Mouse (Mus musculus) intestine, embryonic 16.5 days (tissue): ENCODE measurements at regions not wholly inside any gene's neighbourhood (a gene's known extent, or its start where the extent isn't known, plus 50 kb on each side); places are given as distances from the start of the nearest gene placed in this dataset.

Experiments
- ATAC-seq: fragments of 200-750 bp; cut with Nextera tagmentation; 2 replicates; pipeline ENCODE4 v1.8.0; 2017; ENCODE audit warnings: moderate TSS enrichment, moderate library complexity
- H3K27ac ChIP-seq: fragments of 300-500 bp; sonication (generic); 2 replicates; pipeline ENCODE4 v1.5.1; 2014; ENCODE audit warnings: mild to moderate bottlenecking, low read length
- H3K27me3 ChIP-seq: fragments of 300-500 bp; sonication (generic); replicated peaks from 2 replicates; pipeline ENCODE4 v1.6.1; 2014; ENCODE audit warnings: low read length, control low read depth, mixed read lengths; ENCODE audit not compliant: control insufficient read depth, insufficient read depth
- H3K36me3 ChIP-seq: fragments of 300-500 bp; sonication (generic); 2 replicates; pipeline ENCODE4 v1.6.1; 2014; ENCODE audit warnings: low read length, control low read depth; ENCODE audit not compliant: control insufficient read depth, insufficient read depth
- H3K4me1 ChIP-seq: fragments of 300-500 bp; sonication (generic); 2 replicates; pipeline ENCODE4 v1.6.1; 2014; ENCODE audit warnings: low read length, control low read depth, mixed read lengths; ENCODE audit not compliant: control insufficient read depth, insufficient read depth
- H3K4me2 ChIP-seq: fragments of 300-500 bp; sonication (generic); 2 replicates; pipeline ENCODE4 v1.6.1; 2014; ENCODE audit warnings: low read depth, low read length, control low read depth
- H3K4me3 ChIP-seq: fragments of 300-500 bp; sonication (generic); 2 replicates; pipeline ENCODE4 v1.5.1; 2014; ENCODE audit warnings: mild to moderate bottlenecking, low read length
- H3K9ac ChIP-seq: fragments of 300-500 bp; sonication (generic); 2 replicates; pipeline ENCODE4 v1.6.1; 2014; ENCODE audit warnings: low read depth, low read length
- H3K9me3 ChIP-seq: fragments of 300-500 bp; sonication (generic); 2 replicates; pipeline ENCODE4 v1.6.1; 2016; ENCODE audit warnings: low read length, control low read depth; ENCODE audit not compliant: control insufficient read depth
- WGBS: fragments of 180-500 bp; shearing (Covaris S2); extraction: QIAGEN DNeasy Blood & Tissue Kit; methylation state at CpG from one replicate; pipeline ENCODE4 v1.1.7; 2014; 5-methylcytosine and 5-hydroxymethylcytosine counted together

DNA sequence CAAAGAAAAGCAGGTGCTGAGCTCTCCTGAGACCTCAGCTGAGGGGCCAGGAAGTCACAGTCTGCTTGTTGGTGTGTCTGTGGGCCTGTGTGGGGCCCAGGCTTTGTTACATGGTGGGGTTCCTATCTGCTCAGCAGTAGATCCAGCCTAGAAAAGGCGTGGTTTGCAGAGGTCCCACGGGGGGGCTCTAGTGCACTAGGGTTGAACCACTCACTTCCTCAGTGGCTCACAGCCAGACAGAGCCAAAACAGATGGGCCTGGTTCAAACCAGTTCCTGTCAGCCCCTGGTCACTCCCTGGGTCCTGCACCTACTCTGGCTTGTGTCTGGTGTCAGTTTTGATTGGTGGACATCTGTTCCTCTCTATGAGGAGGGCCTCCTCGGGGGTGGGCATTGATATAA lies 260.1 kb downstream of the Uaca start:
- ATAC-seq: peak; percentile 75
- 22% methylated on average over 3 of the region's 3 CpGs for whole genome bisulfite sequencing
- no peak overlapping the region for H3K4me2 ChIP-seq

GRCm38 (mm10) chr9:61055392-61055791 lies 261.1 kb downstream of the Uaca start:
- peaks cover 19% of the 10 kb centered on the region for H3K4me1 ChIP-seq
- H3K27ac ChIP-seq: no peak overlapping the region
- H3K4me3 ChIP-seq: no peak overlapping the region
- H3K4me2 ChIP-seq: no peak overlapping the region
- 71% methylated on average over 3 of the region's 3 CpGs for WGBS
- no peak overlapping the region for H3K9ac ChIP-seq
- H3K9me3 ChIP-seq: no peaks in the 10 kb centered on the region
- 0 out of 2 replicates have a peak, but pooled peaks cover 5% of the 10 kb centered on the region for H3K27me3 ChIP-seq
- no peaks in the 10 kb centered on the region for H3K36me3 ChIP-seq
- ATAC-seq: no peak

More for the DNA sequence above, 260.1 kb downstream of the Uaca start:
- 0 out of 2 replicates have a peak, but pooled peaks cover 5% of the 10 kb centered on the region for H3K27me3 ChIP-seq
- peaks cover 19% of the 10 kb centered on the region for H3K4me1 ChIP-seq
- no peak overlapping the region for H3K4me3 ChIP-seq
- peak overlapping the region; percentile 39; the same call in 1 of the 2 replicates for H3K27ac ChIP-seq
- no peaks in the 10 kb centered on the region for H3K9me3 ChIP-seq
- no peak overlapping the region for H3K9ac ChIP-seq
- H3K36me3 ChIP-seq: no peaks in the 10 kb centered on the region

DNA sequence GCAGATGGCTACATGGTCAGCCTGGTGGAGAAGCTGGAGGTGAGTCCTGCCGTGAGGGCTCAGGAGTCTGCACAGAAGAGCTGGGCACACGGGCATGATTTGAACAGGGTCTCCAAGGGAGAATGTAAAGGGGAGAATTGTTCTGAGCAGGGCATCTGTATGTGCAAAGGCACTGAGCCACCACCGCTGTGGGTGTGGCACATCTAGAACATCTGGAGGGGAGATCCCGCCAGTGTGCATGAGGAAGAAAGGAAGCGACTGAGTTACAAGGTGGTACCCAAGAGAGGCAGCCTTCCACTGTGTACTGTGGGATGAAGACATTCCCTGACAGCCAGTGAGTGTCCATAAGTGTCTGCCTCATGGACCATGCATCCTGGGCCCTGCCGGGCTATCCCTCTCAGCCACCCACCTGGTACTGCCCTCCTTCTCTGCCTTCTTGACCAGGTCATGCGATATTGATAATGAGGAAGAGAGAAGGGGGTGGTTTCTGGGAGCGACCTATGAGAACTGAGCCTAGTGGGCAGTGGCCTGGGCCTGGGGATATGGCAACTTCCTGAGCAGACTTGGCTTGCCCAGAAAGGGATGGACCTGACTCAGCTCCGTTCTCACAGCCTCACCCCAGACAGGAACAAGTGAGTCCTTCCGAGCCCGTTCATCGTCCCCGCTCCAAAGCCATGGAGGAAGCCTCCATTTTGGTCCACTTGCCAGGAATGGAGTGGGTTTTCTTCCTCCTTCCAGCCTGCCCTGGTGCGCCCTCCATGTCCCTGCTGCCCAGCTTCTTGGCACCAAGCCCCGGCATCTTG lies 261.8 kb downstream of the Uaca start:
- Histone ChIP-seq H3K36me3 (no peaks in the 10 kb centered on the region), H3K4me2 (no peak overlapping the region), H3K4me1 (peaks cover 19% of the 10 kb centered on the region), H3K9ac (no peak overlapping the region), H3K9me3 (no peaks in the 10 kb centered on the region), H3K27ac (no peak overlapping the region), H3K27me3 (0 out of 2 replicates have a peak, but pooled peaks cover 5% of the 10 kb centered on the region), H3K4me3 (no peak overlapping the region)
- 80% methylated on average over 15 of the region's 15 CpGs for WGBS
- no peak for ATAC-seq

DNA sequence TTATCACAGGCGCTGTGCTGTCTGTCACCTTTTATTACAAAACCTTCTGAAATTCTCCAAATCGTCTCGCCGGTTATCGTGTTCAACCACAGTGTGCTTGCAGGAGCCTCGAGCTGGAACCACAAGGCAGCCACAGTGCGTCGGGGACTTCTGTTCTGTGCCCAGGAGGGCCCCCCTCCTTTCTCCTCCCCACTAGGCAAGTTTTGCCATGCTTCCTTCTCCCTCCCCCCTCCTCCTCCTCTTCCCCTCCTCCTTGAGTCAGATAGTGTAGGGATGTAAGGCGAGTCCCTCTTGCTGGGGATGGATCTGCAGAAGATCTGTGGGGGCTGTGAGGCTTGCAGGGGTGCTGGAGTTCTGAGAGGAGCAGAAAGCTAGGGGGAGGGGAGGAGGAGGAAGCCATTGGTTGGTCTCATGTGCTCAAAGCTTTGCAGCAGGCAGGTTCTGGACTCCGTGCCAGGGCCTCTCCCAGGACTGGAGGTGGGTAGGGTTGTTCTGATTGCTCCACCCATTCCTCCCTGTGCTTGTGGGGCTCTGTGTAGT lies 262.5 kb downstream of the Uaca start:
- Histone ChIP-seq H3K4me3 (no peak overlapping the region), H3K4me1 (peaks cover 19% of the 10 kb centered on the region), H3K27ac (no peak overlapping the region), H3K9ac (no peak overlapping the region), H3K9me3 (no peaks in the 10 kb centered on the region), H3K4me2 (no peak overlapping the region), H3K36me3 (no peaks in the 10 kb centered on the region), H3K27me3 (0 out of 2 replicates have a peak, but pooled peaks cover 5% of the 10 kb centered on the region)
- ATAC-seq: no peak
- WGBS: 46% methylated on average over 10 of the region's 10 CpGs

DNA sequence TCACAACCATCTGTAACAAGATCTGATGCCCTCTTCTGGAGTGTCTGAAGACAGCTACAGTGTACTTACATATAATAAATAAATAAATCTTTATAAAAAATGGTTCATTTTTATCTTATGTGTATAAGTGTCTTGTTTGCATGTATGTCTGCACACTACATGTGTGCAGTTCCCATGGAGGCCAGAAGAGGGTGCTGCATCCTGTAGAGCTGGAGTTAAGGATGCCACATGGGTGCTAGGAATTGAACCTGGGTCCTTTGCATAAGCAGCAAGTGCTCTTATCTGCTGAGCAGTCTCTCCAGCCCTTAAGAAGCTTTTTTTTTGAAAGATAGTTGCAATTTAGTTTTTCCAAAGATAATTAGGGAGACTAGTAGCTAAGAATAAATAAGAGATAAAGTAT lies 264.9 kb downstream of the Uaca start:
- Histone ChIP-seq H3K36me3 (no peaks in the 10 kb centered on the region), H3K4me3 (no peak overlapping the region), H3K9me3 (no peaks in the 10 kb centered on the region), H3K4me2 (no peak overlapping the region), H3K9ac (no peak overlapping the region), H3K4me1 (peaks cover 17% of the 10 kb centered on the region), H3K27ac (no peak overlapping the region), H3K27me3 (0 out of 2 replicates have a peak, but pooled peaks cover 5% of the 10 kb centered on the region)
- no peak for ATAC-seq

DNA sequence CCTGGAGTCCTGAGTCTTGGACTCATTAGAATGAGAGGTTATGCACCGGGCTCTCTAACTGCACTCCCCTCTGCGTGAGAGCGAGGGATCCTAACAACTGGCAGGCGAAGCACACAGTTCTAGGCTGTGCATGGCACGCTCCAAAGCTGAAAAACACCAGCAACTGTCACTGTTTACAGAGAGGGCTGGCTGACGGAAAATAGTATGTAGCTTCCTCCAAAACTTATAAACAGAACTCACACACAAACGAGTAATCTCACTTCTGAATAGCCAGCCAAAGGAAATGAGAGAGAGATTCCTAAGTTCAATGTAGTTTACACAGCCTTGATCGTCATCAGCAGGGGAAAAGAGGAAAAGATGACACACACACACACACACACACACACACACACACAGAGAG lies 266.6 kb downstream of the Uaca start:
- ATAC-seq: no peak
- Histone ChIP-seq H3K4me1 (peaks cover 11% of the 10 kb centered on the region), H3K36me3 (no peaks in the 10 kb centered on the region), H3K27ac (no peak overlapping the region), H3K9ac (no peak overlapping the region), H3K27me3 (0 out of 2 replicates have a peak, but pooled peaks cover 5% of the 10 kb centered on the region), H3K4me3 (no peak overlapping the region), H3K9me3 (no peaks in the 10 kb centered on the region), H3K4me2 (no peak overlapping the region)
- WGBS: 53% methylated on average over 8 of the region's 8 CpGs

DNA sequence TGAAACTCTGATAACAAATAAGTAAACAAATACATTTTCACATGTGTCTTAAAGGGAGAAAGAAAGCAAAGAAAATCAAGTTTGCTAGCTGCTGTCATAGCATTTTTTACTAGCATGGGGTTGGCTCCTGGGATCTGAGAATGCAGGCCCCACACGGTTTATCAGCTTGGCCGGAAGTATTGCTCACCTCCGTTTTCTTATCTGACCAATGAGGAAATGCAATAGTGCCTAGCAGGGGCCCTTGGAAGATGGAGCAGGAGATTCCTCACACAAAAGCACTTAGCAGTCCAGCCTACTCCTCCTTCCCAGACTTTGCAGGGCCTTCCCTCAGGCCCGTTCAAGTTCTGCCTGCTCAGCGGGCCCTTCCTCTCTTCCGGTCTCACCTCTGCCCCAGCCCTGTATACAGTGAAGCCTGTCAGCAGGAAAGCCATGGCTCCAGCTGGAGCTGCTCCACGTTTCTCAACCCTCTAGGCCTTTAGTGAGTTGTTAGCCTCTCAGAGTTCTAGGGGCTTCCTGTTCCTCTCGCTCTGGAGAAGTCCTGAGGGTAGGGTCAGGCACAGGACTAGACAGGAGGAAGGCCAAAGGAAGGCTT lies 270.5 kb downstream of the Uaca start:
- WGBS: 47% methylated on average over 8 of the region's 8 CpGs
- Histone ChIP-seq H3K4me1 (no peaks in the 10 kb centered on the region), H3K9me3 (no peaks in the 10 kb centered on the region), H3K9ac (no peak overlapping the region), H3K27ac (no peak overlapping the region), H3K4me2 (no peak overlapping the region), H3K4me3 (no peak overlapping the region), H3K36me3 (no peaks in the 10 kb centered on the region), H3K27me3 (no peaks in the 10 kb centered on the region)
- 0 out of 2 replicates have a peak, but pooled peaks have one; percentile 28 for ATAC-seq

- Histone ChIP-seq H3K36me3 (no peaks in the 10 kb centered on the region), H3K4me1 (no peaks in the 10 kb centered on the region), H3K27ac (no peak overlapping the region), H3K9me3 (no peaks in the 10 kb centered on the region), H3K9ac (no peak overlapping the region), H3K4me2 (no peak overlapping the region), H3K27me3 (no peaks in the 10 kb centered on the region), H3K4me3 (no peak overlapping the region)
- 49% methylated on average over 13 of the region's 13 CpGs for WGBS
- no peak for ATAC-seq
Observed at GRCm38 (mm10) chr9:61069553-61070314, 275.4 kb downstream of the Uaca start.

DNA sequence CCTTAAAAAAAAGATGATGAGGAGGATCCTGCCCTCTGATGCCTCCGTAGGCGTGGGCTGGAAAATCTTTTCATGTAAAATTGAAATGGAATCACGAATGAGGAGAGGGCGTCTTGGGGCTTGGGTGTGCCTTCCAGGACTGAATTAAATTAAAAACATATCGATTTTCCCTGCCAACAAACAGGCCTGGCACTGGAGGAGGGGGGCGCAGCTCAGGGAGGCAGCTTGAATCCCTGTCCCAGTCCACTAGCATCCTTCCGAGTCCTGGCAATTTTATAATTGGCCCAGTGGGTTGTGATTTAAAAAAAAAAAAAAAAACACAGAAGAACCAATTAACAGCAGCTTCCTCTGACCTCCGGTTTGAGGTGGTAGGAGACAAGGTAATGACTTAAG lies 276.0 kb downstream of the Uaca start:
- Histone ChIP-seq H3K36me3 (no peaks in the 10 kb centered on the region), H3K9me3 (no peaks in the 10 kb centered on the region), H3K4me3 (no peak overlapping the region), H3K9ac (no peak overlapping the region), H3K4me2 (no peak overlapping the region), H3K4me1 (no peaks in the 10 kb centered on the region), H3K27me3 (no peaks in the 10 kb centered on the region), H3K27ac (no peak overlapping the region)
- WGBS: 64% methylated on average over 8 of the region's 8 CpGs
- no peak for ATAC-seq
